Mouse (Mus musculus) kidney, postnatal 14 days (tissue): Measurements from ENCODE around the gene Pum1.

Experiments used
- DNase-seq: peaks from one replicate; pipeline ENCODE4 v3.0.0; 2022; ENCODE audit warnings: mixed read lengths

Pum1 gene

GRCm38 (mm10) chr4:130793180-130793501, 130.0 kb downstream of the Pum1 start:
- DNase-seq: no peak

- DNase-seq: no peak
Measured at GRCm38 (mm10) chr4:130794771-130795170, 131.7 kb downstream of the Pum1 start.

GRCm38 (mm10) chr4:130795970-130796369, 132.8 kb downstream of the Pum1 start:
- DNase-seq: no peak

GRCm38 (mm10) chr4:130797201-130798051, 134.3 kb downstream of the Pum1 start:
- DNase-seq: peak; percentile 66

- DNase-seq: no peak
Measured at GRCm38 (mm10) chr4:130798416-130798815, 135.3 kb downstream of the Pum1 start.

- DNase-seq: no peak
Measured at GRCm38 (mm10) chr4:130799118-130799517, 136.0 kb downstream of the Pum1 start.

GRCm38 (mm10) chr4:130799582-130799981, 136.5 kb downstream of the Pum1 start:
- DNase-seq: no peak

GRCm38 (mm10) chr4:130800147-130800546, 137.0 kb downstream of the Pum1 start:
- DNase-seq: no peak

- no peak for DNase-seq
Measured at GRCm38 (mm10) chr4:130801198-130801597, 138.1 kb downstream of the Pum1 start.

GRCm38 (mm10) chr4:130801624-130802329, 138.7 kb downstream of the Pum1 start:
- no peak for DNase-seq

- DNase-seq: no peak
Measured at GRCm38 (mm10) chr4:130803591-130803990, 140.5 kb downstream of the Pum1 start.

- no peak for DNase-seq
Measured at GRCm38 (mm10) chr4:130804292-130804691, 141.2 kb downstream of the Pum1 start.

GRCm38 (mm10) chr4:130804771-130805361, 141.7 kb downstream of the Pum1 start:
- no peak for DNase-seq

- DNase-seq: no peak
Measured at GRCm38 (mm10) chr4:130805746-130806145, 142.6 kb downstream of the Pum1 start.

GRCm38 (mm10) chr4:130806746-130807145, 143.6 kb downstream of the Pum1 start:
- no peak for DNase-seq

GRCm38 (mm10) chr4:130809784-130810183, 146.7 kb downstream of the Pum1 start:
- DNase-seq: no peak

GRCm38 (mm10) chr4:130810845-130811244, 147.7 kb downstream of the Pum1 start:
- no peak for DNase-seq

- DNase-seq: no peak
Measured at GRCm38 (mm10) chr4:130811385-130811784, 148.3 kb downstream of the Pum1 start.

- no peak for DNase-seq
Measured at GRCm38 (mm10) chr4:130813958-130814357, 150.8 kb downstream of the Pum1 start.

GRCm38 (mm10) chr4:130814742-130815330, 151.7 kb downstream of the Pum1 start:
- DNase-seq: no peak

GRCm38 (mm10) chr4:130815860-130816259, 152.7 kb downstream of the Pum1 start:
- no peak for DNase-seq

GRCm38 (mm10) chr4:130819806-130820205, 156.7 kb downstream of the Pum1 start:
- no peak for DNase-seq

- DNase-seq: no peak
Measured at GRCm38 (mm10) chr4:130820594-130821255, 157.6 kb downstream of the Pum1 start.
